Mouse (Mus musculus) bone marrow macrophage, adult 2 months (primary cell): ENCODE data around the gene Sp2.

Experiments used
- CTCF ChIP-seq: IDR thresholded peaks from 2 replicates; pipeline ENCODE4 v1.5.1; 2012; ENCODE audit warnings: low read depth, mild to moderate bottlenecking, low read length, moderate library complexity
- POLR2A ChIP-seq: IDR thresholded peaks from 2 replicates; pipeline ENCODE4 v1.6.1; 2012; ENCODE audit warnings: mild to moderate bottlenecking, low read depth, low read length, borderline replicate concordance

DNA sequence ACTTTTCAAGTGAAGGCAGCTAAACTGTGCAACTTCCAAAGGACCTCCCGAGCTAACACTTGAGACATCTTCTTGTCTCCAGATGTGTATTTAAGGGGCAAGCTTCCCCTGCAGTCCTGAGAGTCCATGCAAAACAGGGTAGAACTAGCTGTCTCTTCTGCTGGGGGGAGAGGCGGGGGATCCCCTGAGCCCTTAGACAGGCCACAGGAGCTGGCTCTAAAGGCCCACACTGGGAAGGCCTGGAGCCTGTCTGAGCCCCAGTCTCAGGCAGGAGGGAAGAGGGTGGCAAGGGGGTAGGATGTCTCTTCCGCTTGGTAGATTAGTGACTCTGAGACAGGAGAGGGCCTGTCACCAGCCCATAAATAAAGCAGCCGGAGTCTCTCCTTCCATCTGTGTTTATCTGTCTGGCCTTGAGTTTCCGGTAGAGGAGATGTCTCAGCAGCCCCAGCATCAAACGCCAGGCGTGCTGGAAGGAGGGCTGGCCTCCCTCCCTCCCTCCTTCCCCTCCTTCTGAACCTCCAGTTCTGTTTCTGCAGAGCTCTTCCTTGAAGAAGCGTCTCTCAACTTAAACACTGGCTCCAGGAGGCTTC lies 10.1 kb upstream of the Sp2 start:
- TF ChIP-seq CTCF (no peak), POLR2A (no peak)
